Mouse (Mus musculus): Measurements from ENCODE around the gene Gsto2. TPM values are rescaled to one million over a fixed set of nuclear protein-coding genes. Genes with fewer than 3 reads are reported as not detected.

Gsto2 gene
- total RNA-seq, 1 experiment from 2014 or later = 3.3 TPM

DNA sequence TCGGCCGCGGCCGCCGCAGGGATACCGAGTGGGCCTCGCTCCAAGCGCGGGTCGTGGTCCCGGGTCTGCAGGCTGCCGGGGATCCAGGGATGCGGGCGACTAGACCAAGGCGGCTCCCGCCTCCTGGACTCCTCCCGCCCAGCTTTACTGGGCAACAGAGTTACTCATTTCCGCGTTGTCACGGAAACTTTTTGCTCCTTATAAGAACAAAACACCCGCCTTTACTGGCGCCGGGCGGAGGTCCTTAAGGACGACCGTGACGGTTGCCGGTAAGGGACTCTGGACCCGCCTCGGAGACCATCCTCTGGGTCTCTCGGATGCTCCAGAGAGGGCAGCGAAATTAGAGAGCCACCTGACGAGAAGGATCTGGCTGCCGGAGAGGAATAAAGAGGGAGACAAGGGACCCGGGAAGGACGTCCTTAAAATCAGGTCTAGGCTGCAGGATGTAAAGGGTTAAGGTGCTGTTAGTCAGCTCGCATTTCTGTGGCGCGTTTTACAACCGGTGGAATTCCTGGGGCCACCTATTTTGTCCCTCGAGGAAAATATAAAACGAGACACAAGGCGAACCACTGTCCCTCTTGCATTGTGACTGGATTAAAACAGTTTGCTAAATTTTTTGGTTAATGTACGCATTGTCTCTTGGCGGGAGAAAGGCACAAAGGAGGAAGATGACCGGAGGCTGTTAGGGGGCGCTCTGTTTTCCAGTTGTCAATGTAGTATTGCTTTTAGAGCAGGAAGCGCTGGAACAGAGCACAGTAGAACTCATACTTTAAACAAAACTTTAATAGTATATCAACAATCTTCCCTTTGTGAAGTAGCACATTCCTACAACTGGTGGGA is 54.0 kb downstream of the Gsto2 start, which contains the start of the genes Cfap43 and Itprip:
Cfap43 (minus strand) TSS at position 162 of the 840 bp plus-strand sequence.
Itprip (minus strand) TSS at position 174 of the 840 bp plus-strand sequence.
- peak; percentile 87 for DNase-seq

DNA sequence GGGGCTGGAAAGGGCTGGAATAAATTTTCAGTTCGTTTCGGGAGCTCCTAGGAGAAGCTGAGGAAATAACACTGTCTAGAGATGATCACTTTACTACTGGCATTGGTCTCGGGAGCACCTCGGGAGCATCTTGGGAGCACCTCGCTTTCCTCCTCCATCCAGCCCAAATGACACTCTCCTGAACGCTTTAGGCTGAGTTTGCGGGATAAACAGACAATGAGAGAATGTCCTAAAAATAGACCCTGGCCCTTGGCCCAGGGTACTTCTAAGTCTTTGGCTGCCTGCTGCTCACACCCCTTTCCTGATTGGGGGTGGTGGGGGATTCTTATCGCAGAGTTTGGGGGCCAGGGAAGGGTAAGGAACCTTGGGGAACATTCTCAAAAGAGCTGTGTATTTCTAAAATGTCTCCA is 54.6 kb downstream of the Gsto2 start:
- peak; percentile 47 for DNase-seq

DNA sequence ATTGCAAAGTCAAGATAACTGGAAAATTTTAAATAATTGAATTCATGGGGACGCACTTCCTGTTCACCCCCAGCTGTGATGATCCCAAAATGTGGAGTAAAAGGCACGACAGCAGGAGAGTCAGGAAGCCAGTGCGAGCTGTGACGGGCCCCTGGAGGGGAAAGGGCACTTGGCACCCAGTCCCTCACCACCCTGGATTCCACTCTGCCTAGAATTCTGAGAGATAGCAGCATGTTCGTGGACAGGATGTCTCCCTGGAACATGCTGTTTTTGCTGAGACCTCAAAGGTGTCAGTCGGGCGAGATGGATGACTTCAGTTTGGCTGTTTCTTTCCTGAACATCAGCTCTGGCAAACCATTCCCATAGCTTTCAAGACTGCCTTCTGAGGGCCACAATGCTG is 60.5 kb downstream of the Gsto2 start:
- peak; percentile 59 for DNase-seq

DNA sequence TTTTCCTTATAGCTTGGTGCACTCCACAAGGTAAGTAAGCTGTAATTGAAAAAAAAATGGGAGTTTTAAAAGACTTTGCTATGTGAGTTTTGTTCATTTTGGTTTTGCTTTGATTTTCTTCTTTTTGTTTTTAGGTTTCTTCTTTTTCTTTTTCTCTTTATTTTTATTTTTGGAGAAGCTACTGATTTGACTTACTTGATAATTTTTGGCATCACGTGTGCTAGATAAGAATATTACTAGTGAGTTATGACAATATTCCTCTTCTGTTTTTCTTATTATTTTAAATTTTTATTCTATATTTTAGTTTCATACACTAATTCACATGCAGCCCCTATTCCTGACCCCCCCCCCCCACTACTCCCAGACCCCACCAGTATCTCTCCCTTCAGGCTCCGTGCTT is 61.7 kb downstream of the Gsto2 start:
- no peak for DNase-seq

DNA sequence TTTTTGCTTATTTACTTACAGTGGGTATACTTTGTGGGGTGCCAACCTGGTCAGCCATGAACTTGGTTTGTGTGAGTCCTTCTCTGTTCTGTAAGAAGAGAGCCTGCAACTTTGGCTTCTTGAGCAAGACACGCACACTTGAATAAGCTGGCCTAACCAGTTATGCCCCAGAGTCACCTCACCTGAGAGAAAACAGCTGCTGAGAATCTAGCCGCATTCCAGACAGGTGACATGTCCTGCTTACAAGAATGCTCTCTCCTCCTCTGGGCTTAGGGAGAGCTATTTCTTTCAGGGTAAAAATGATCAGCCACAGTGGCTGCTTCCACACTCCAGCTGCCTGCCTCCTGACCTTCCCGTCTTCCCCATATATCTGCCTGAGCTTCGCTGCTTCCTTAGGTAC is 63.7 kb downstream of the Gsto2 start:
- DNase-seq = no peak

DNA sequence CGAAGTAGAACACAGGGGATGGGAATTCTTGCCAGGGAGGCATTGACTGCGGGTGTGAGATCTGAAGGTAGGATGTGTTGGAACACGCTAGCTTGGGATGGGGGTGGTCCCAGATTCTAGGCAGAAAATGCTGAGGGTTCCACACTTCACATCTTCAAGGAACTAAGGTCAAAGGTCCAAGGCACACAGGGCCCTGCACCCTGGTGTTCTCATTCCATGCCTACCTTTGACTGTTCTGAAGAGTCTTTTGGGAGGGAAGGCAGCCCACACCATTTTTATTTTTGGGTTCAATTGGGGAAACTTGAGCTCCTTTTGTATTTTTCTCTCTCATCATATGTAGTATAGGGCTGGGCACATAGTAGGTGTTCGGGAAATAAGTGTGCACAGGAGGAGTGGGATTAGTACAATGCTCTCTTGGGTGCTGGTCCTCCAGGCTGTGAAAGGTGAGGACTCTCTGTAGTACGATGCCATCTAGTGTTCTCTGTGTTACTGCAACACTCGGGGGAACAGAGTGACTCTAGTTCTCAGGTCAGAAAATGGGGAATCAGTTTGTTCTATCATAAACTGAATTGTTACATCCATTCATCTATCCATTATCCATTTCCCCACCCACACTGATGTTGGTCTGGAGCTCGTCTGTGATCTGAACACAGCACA is 66.8 kb downstream of the Gsto2 start:
- DNase-seq = peak; percentile 42

DNA sequence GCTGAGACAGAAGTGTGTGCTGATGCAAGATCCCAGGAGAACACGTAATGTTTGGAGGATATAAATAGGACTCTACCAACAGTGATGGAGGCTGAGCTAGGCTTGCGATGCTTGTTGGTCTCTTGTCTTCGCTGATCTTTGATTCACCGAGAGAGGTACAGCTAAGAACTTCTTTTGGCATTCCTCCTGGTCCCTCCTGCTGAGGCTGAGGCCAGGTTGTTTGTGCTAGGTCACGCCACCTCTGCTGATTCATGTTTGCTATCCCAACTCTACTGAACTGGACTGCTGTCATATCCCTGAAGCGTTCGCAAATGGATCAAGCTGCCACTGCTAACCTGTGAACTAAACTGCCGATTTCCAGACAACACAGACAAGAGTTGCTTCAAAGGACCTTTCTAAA is 68.8 kb downstream of the Gsto2 start:
- DNase-seq = no peak

DNA sequence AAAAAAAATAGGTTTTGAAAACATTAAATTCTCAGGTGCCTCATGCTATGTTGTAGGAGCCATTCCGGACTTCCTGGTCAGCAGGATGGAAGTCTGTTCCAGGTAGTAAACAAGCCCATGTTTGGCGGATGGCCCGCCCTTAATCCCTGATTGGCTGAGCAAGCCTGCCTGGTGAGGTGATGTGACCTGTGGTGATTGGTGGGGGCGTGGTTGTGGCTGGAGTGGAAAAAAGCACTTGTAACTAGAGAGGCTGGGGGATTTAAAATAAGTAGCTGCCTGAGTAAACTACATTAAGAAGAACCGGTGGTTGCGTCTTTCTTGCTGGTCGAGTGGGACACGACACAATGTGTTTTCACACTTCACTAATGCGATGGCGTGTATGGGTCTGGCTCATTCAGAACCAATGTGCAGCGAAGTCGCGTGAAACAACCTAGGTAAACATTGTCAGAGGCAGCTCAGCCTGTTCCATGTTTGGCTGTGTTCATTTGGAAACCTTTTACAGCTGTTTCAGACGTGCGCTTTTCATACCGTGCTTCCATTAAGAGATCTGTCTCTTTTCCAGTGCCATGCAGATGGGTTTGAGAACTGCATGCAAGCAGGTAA is 69.4 kb downstream of the Gsto2 start:
- no peak for DNase-seq

DNA sequence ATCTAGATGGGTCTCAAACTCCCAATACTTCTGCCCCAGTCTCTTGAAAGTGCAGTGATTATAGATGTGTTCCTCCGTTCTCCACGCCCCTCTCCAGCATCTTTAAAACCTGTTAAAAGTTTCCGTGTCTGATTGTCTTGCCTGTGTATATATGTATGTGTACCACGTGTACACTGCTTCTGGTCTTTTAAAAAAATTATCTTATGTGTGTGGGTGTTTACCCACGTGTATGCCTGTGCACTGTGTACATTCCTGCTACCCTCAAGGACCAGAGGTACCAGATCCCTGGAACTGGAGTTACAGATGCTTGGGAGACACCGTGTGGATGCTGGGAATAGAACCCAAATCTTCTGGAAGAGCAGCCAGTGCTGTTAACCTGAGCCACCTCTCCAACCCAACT is 70.2 kb downstream of the Gsto2 start:
- no peak for DNase-seq

Small RNA genes lying within 50 kb of the gene (microRNA-seq; reads per million reads assigned to microRNA genes)
- gene Gm22240 = 0 to 0.38 reads per million in 2 experiments

Other genes with a start within 250 kb of the Gsto2 start
- 0.22 and 0.71 TPM in 2 replicates for gene Col17a1, start 173.4 kb upstream of the Gsto2 start, total RNA-seq (2021)
- gene Sfr1, start 133.9 kb upstream of the Gsto2 start, total RNA-seq (2021) = 90.3 and 102 TPM in 2 replicates
- gene Gsto1, start 10.6 kb upstream of the Gsto2 start, total RNA-seq (2021) = 151 and 169 TPM in 2 replicates
- gene Cfap43, start 53.8 kb downstream of the Gsto2 start, total RNA-seq (2021) = not detected in 2 replicates
- gene Itprip, start 53.8 kb downstream of the Gsto2 start, total RNA-seq (2021) = 12.9 and 14.6 TPM in 2 replicates
- gene Cfap58, start 72.1 kb downstream of the Gsto2 start, total RNA-seq (2021) = not detected in 2 replicates

Data from adrenal gland, postnatal 14 days (tissue).